Mouse (Mus musculus): ENCODE data around the gene Olfr745.

DNA sequence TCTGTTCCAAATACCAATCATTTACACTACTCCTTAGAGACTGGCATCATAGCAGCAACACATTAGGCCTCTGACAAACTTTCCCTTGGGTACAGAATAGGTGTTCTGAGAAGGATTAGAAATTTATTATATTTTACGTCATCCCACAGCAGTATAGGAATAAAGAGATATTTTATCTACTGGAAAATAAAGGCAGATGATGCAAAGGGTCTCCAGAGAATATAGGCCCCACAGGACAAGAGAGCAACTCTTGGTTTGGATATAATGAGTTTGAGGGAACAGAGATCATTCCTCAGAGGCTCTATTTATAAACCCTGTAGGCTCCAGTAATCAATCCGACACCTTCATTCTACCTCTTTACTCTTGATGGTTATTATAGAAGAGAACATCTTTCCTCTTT, 24.6 kb upstream of the Olfr745 start, which contains the start of gene Olfr744:
- TF ChIP-seq EP300 (IDR thresholded peaks at IDR 0.05) (no peak), CTCF (IDR thresholded peaks at IDR 0.05) (no peak)
